Mouse (Mus musculus) gastrocnemius, postnatal 4 days (tissue): ENCODE results near the gene Tnfrsf8. TPM values are rescaled to one million over a fixed set of nuclear protein-coding genes. Genes with fewer than 3 reads are reported as not detected.
"Not testable (repeated sequence)": the region's sequence is repeated elsewhere in the genome, so short reads cannot be mapped to it uniquely, and the experiment has no call there.

Experiments
- DNase-seq, 2 experiments: peaks; one replicate each; pipeline ENCODE4 v3.0.0; 2021 to 2022; ENCODE audit warnings: low spot score in 2 of 2, mixed read lengths in 2 of 2
- long read RNA-seq, 2 experiments: library from polyadenylated mRNA; stranded (forward); transcript quantifications; one replicate each; pipeline ENCODE4 v2.0.0; 2021
- total RNA-seq, 2 experiments: library from RNA; stranded (reverse); gene quantifications; 2 replicates each; pipeline ENCODE4 v1.2.3; 2021

Tnfrsf8 gene
- total RNA-seq = under 1 TPM; 0.20 to 0.29 TPM
- long read RNA-seq, experiment 1, partial matches to known transcripts = 0 of 1 reads
- long read RNA-seq, experiment 1, other reads (novel, unspliced or antisense) = 1 of 1 reads
- long read RNA-seq, experiment 2 = 0 reads

GRCm38 (mm10) chr4:145314836-145315467, at the start of gene Tnfrsf8:
Gene Tnfrsf8, minus strand, starts transcription at chr4:145315164.
- DNase-seq = no peak

GRCm38 (mm10) chr4:145361635-145362034, 46.7 kb upstream of the Tnfrsf8 start:
- not testable (repeated sequence) for DNase-seq

GRCm38 (mm10) chr4:145361065-145361464, 46.1 kb upstream of the Tnfrsf8 start:
- DNase-seq = no peak

- no peak for DNase-seq
Observed at GRCm38 (mm10) chr4:145360567-145360966, 45.6 kb upstream of the Tnfrsf8 start.

- DNase-seq = no peak
Observed at GRCm38 (mm10) chr4:145356234-145356633, 41.3 kb upstream of the Tnfrsf8 start.

- no peak for DNase-seq
Observed at GRCm38 (mm10) chr4:145353855-145354254, 38.9 kb upstream of the Tnfrsf8 start.

DNA sequence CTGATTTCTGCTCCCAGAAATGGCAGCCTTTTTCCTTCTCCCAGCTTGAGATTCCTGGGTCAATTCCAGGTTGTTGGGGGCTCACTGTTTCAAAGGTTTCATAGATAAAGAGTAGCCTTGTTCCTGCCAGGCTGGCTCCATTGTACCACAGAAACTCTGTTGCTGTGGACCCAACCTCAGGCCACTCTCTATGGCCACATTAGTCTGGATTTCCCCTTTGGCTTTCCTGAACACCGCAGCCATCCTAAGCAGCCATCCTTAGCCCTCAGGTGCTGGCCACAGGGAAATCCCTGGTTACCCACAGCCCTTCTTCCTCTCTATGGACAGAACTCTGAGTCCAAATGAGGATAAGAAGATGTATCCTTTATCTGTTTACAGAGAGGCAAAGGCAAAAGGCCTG, 30.0 kb upstream of the Tnfrsf8 start:
- no peak for DNase-seq

DNA sequence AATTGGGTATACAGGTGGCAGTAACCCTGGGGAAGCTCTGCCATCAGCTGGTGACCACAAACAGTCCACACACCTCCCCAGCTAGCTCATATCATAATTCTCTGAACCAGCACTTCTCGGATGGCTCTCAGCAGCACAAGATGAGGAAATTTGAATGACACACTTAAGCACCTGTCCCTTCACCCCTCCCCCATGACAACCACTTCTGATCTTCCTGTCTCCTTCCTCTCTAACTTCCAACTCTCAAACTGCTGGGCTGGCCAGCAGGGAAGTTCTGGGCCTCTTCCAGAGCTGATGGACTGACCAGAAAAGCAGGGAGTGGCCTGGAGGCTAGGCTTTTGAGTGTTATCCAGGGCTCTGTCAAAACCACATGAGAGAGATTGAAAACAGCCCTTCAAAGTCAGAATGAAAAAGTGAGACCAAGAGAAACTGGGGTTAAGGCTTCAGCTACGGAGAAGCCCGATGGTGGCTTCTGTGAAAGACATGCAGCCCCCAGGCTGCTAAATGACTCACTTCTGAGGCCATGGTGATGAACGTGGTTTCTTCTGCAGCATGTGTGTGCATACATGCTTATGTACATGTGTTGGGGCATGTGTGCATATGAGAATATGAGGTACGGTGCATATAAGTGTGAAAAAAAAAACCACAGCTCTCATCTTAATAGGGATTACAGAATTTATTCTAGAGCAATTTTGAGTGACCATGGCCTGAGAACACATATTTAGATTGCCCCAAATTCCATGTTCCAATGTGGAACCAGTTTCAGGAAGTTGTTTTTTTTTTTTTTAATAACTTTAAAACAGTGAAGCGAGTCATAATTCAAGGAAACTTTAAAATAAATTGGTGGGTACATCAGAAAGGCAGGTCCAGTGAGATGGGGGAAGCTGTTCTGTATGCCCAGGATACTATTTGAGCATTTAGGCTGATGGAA, 27.2 kb upstream of the Tnfrsf8 start:
- no peak for DNase-seq

GRCm38 (mm10) chr4:145337906-145338858, 23.2 kb upstream of the Tnfrsf8 start:
- no peak for DNase-seq

GRCm38 (mm10) chr4:145336587-145336986, 21.6 kb upstream of the Tnfrsf8 start:
- DNase-seq = no peak

- no peak for DNase-seq
Observed at GRCm38 (mm10) chr4:145336019-145336418, 21.1 kb upstream of the Tnfrsf8 start.

DNA sequence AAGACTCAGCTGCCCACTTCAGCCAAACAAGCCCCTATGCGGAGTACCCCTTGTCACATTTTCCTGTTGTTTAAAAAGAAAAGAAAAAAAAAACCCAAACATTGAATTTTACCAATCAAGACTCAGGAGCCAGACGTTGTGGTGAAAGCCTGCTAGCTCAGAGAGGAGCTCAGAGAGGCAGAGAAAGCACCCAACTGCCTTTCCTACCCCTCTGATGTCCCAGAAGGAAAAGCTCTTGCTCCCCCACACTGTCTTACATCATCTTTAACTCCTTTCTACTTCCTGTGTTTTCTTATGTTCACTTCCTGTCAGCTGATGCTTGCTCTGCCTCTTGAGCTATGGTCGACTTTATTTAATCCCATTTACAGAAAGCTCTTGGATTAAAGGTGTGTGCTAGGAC, 8.7 kb upstream of the Tnfrsf8 start:
- no peak for DNase-seq

- DNase-seq = no peak
Observed at GRCm38 (mm10) chr4:145322995-145323627, 8.1 kb upstream of the Tnfrsf8 start.

DNA sequence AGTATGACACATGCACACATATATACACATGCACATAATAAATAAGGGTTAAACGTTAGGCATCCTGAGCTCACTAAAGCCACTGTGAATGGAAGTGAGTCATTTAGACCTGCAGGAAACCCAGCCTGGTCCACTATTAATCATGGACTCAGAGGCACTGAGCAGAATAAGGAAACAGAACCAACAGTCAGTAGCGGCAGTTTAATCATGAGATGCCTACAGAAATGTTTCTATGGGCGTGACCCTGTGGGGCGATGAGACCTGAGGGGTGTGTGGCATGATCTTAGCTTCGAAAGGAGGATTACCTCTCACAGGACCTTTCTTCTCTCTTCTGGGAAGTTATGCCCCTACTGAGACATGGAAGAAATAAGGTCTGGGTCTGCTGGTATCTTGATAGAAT, 7.2 kb upstream of the Tnfrsf8 start:
- DNase-seq = no peak

GRCm38 (mm10) chr4:145320624-145321023, 5.7 kb upstream of the Tnfrsf8 start:
- DNase-seq = no peak

DNA sequence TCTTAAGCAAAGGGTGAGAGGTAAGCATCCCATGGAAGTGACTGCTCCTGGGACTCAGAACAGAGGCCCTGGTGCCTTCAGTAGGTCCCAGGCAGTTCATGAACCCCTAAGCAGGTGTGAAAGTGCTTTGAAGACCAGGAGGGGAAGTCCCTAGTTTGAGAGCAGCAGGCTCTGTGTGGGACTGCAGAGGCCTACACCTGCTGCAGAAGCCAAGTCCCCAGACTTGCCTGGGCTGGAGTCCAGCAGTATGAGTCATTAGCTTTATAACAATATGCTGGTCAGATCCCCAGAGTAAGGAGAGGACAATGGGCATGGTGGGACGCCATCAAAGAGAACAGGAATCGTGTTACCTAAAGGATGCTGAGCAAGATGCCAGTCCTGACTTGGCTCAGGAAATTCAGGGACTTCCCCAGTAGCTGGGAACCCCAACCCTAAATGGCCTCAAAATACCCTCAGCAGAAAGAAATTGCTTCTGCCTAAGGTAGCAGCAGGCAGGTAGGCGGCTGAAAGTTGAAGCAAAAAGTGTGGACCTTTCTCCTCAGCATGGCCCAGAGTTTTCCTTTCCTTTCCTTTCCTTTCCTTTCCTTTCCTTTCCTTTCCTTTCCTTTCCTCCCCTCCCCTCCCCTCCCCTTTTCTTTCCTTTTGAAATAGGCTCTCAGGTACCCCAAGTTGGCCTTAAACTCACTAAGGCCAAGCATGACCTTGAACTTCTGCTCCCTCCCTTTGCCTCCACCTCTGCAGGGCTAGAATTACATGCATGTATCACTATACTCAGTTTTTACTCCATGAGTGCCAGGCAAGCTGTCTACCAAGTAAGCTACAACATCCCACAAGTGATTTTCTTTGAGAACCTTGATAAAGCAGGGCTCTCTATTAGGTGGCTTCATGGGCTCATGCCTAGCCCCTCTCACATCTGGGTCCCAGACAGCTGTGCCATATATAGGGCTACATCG, 4.6 kb upstream of the Tnfrsf8 start:
- DNase-seq = peak in 1 of 2 experiments; percentile 17

- no peak for DNase-seq
Observed at GRCm38 (mm10) chr4:145316708-145317107, 1.7 kb upstream of the Tnfrsf8 start.

DNA sequence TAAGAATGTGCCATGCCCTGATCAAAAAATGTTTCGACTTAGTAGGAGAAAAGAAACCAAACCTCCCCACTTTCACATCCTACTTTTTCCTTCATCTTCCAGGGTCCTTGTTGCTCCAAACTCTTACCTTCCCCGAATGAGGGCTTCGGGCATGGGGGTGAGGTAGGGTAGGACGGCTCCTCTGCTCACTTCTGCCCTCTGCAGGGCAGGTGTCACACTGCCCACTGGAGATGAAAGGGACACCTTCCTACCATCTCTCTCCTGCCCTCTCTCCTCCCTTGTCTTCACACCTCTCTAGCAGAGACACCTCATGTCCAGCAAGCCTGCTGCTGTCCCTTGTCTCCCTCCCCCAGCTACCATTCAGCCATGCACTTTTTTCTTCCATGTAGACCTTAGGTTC, 998 bp downstream of the Tnfrsf8 start:
- DNase-seq = no peak

- DNase-seq = no peak
Observed at GRCm38 (mm10) chr4:145313256-145313655, 1.7 kb downstream of the Tnfrsf8 start.
